ENCODE assay signal across 9 mouse cellular contexts in genomic region chr8:65617871-65618751, GRCm38 (mm10). TPM values are rescaled to one million over a fixed set of nuclear protein-coding genes. Genes with fewer than 3 reads are reported as not detected.
DNase-seq lines count a peak whose midpoint lies in the region; ATAC-seq lines count a peak whose summit lies in the region.
"Had no signal": no experiment of that assay in that cellular context is flagged by ENCODE, and none has a peak within 500 bp of the region (broad histone marks: within the 10 kb centered on the region; RNA-seq: fewer than 3 reads in every experiment).

Gene March1 (plus strand): TSS chr8:65617900.

- peak within 1 kb of the TSS; percentile 34 for H3K4me3 ChIP-seq in heart, embryonic 13.5 days
- H3K4me3 ChIP-seq in embryonic facial prominence, embryonic 14.5 days (ENCODE audit: low read depth, low read length) = 0 out of 2 replicates have a peak within 1 kb of the TSS, but pooled peaks have one; percentile 10
- H3K4me3 ChIP-seq in midbrain, embryonic 12.5 days = peak within 1 kb of the TSS; percentile 45
- no peak within 1 kb of the TSS for H3K4me3 ChIP-seq in liver, embryonic 11.5 days (ENCODE audit: low read depth, low read length)

- H3K4me1 ChIP-seq in heart, embryonic 13.5 days = no peaks in the 10 kb centered on the region
- no peaks in the 10 kb centered on the region for H3K4me1 ChIP-seq in embryonic facial prominence, embryonic 14.5 days (ENCODE audit: control insufficient read depth, insufficient read depth, low read length)
- H3K4me1 ChIP-seq in midbrain, embryonic 12.5 days = peaks cover 5% of the 10 kb centered on the region; the same call in 1 of the 2 replicates
- no peaks in the 10 kb centered on the region for H3K4me1 ChIP-seq in liver, embryonic 11.5 days (replicated peaks; ENCODE audit: control insufficient read depth, insufficient read depth, low read length)

- no peak within 1 kb of the TSS for H3K9ac ChIP-seq in heart, embryonic 13.5 days
- H3K9ac ChIP-seq in embryonic facial prominence, embryonic 14.5 days (ENCODE audit: low read depth, low read length) = no peak within 1 kb of the TSS
- H3K9ac ChIP-seq in midbrain, embryonic 12.5 days (replicated peaks) = peak within 1 kb of the TSS; percentile 55
- H3K9ac ChIP-seq in liver, embryonic 11.5 days (ENCODE audit: low read depth, low read length) = no peak within 1 kb of the TSS

- WGBS in heart, embryonic 13.5 days = 4% methylated on average over 21 of the region's 23 CpGs
- 2% methylated on average over 23 of the region's 23 CpGs for WGBS in embryonic facial prominence, embryonic 14.5 days
- under 1% methylated on average over 23 of the region's 23 CpGs for WGBS in midbrain, embryonic 12.5 days
- WGBS in liver, embryonic 11.5 days = 4% methylated on average over 23 of the region's 23 CpGs

- no peak for ATAC-seq in heart, embryonic 13.5 days (ENCODE audit: extremely low read depth, insufficient number of reproducible peaks, low FRiP score, low TSS enrichment)
- ATAC-seq in embryonic facial prominence, embryonic 14.5 days (ENCODE audit: low read depth) = peak; percentile 37; the same call in 1 of the 2 replicates
- ATAC-seq in midbrain, embryonic 12.5 days (ENCODE audit: low FRiP score, low read depth) = peak; percentile 91
- ATAC-seq in liver, embryonic 11.5 days (replicated peaks; ENCODE audit: low FRiP score) = no peak

- DNase-seq in heart, adult 18-20 months = no peak
- peak; percentile 1 for DNase-seq in embryonic facial prominence, embryonic 14.5 days (ENCODE audit: low spot score)
- peak; percentile 71 to 88 for DNase-seq in layer of hippocampus, adult 18-20 months (ENCODE audit: low spot score in 2 of 2)
- DNase-seq in telencephalon, adult 2 months (ENCODE audit: low read depth, low spot score) = peak; percentile 61
- DNase-seq in B cell, adult 2 months = no peak
- DNase-seq in liver, embryonic 11.5 days (ENCODE audit: low spot score) = no peak

- no peaks in the 10 kb centered on the region for H3K36me3 ChIP-seq in heart, embryonic 13.5 days
- H3K36me3 ChIP-seq in embryonic facial prominence, embryonic 14.5 days (ENCODE audit: control insufficient read depth, insufficient read depth, low read length) = no peaks in the 10 kb centered on the region
- H3K36me3 ChIP-seq in midbrain, embryonic 12.5 days = no peaks in the 10 kb centered on the region
- H3K36me3 ChIP-seq in liver, embryonic 11.5 days (ENCODE audit: control insufficient read depth, insufficient read depth, low read length) = no peaks in the 10 kb centered on the region

- H3K9me3 ChIP-seq in heart, embryonic 13.5 days = no peaks in the 10 kb centered on the region
- H3K9me3 ChIP-seq in embryonic facial prominence, embryonic 14.5 days (ENCODE audit: control insufficient read depth, low read length) = no peaks in the 10 kb centered on the region
- no peaks in the 10 kb centered on the region for H3K9me3 ChIP-seq in midbrain, embryonic 12.5 days
- no peaks in the 10 kb centered on the region for H3K9me3 ChIP-seq in liver, embryonic 11.5 days (ENCODE audit: control insufficient read depth, low read length)

- H3K4me2 ChIP-seq in heart, embryonic 13.5 days = peak within 1 kb of the TSS; percentile 56
- H3K4me2 ChIP-seq in embryonic facial prominence, embryonic 14.5 days (ENCODE audit: low read depth, low read length) = no peak within 1 kb of the TSS; the same call in 1 of the 2 replicates
- peak within 1 kb of the TSS; percentile 60 for H3K4me2 ChIP-seq in midbrain, embryonic 12.5 days (replicated peaks)
- no peak within 1 kb of the TSS for H3K4me2 ChIP-seq in liver, embryonic 11.5 days

- H3K27ac ChIP-seq in heart, embryonic 13.5 days (replicated peaks) = no peak within 1 kb of the TSS
- no peak within 1 kb of the TSS for H3K27ac ChIP-seq in embryonic facial prominence, embryonic 14.5 days (replicated peaks; ENCODE audit: low read depth, low read length)
- H3K27ac ChIP-seq in midbrain, embryonic 12.5 days (replicated peaks) = no peak within 1 kb of the TSS
- no peak within 1 kb of the TSS for H3K27ac ChIP-seq in liver, embryonic 11.5 days (ENCODE audit: low read depth, low read length)

- H3K27me3 ChIP-seq in heart, embryonic 13.5 days (replicated peaks) = peaks cover 26% of the 10 kb centered on the region
- H3K27me3 ChIP-seq in embryonic facial prominence, embryonic 14.5 days (replicated peaks; ENCODE audit: control insufficient read depth, insufficient read depth, low read length) = peaks cover 20% of the 10 kb centered on the region
- peaks cover 19% of the 10 kb centered on the region for H3K27me3 ChIP-seq in midbrain, embryonic 12.5 days
- peaks cover 15% of the 10 kb centered on the region for H3K27me3 ChIP-seq in liver, embryonic 11.5 days (replicated peaks; ENCODE audit: control insufficient read depth, insufficient read depth, low read length)
- H3K27me3 ChIP-seq: CH12.LX had no signal

RNA-seq across cellular contexts. Expression of gene March1, which starts in this region (rescaled TPM):
- 0.42 and 0.60 TPM in 2 replicates for polyA plus RNA-seq in heart, embryonic 13.5 days (2015; fragmentation: Nextera tagmentation; extraction: Ambion mirVana)
- total RNA-seq in heart, adult 18-20 months (2021) = 1 to 10 TPM; 1.7 to 2.8 TPM
- 0.79 and 1.1 TPM in 2 replicates for polyA plus RNA-seq in embryonic facial prominence, embryonic 14.5 days (2014; fragmentation: Nextera tagmentation; extraction: Ambion mirVana)
- total RNA-seq in layer of hippocampus, adult 18-20 months (2021) = 10 to 100 TPM; 41.8 to 41.9 TPM
- 17.9 and 20.3 TPM in 2 replicates for polyA plus RNA-seq in midbrain, embryonic 12.5 days (2016; fragmentation: Nextera tagmentation; extraction: Ambion mirVana)
- polyA plus RNA-seq in liver, embryonic 11.5 days (2014; fragmentation: Nextera tagmentation; extraction: Ambion mirVana) = 0.26 and 0.62 TPM in 2 replicates

Comparison
In these comparisons a context has a peak if more than half of its experiments do, and no peak if none do; other contexts are left out.
1. RNA of gene March1 (total RNA-seq): 41.8 to 41.9 TPM in layer of hippocampus, adult 18-20 months; 1.7 to 2.8 TPM in heart, adult 18-20 months; every median in the first group is over 10 times any median in the second.
2. ATAC-seq: peak in embryonic facial prominence, embryonic 14.5 days (single experiment) and midbrain, embryonic 12.5 days (single experiment); none in heart, embryonic 13.5 days (single experiment) and liver, embryonic 11.5 days (single experiment).
3. H3K4me2 ChIP-seq: peak in heart, embryonic 13.5 days (single experiment) and midbrain, embryonic 12.5 days (single experiment); none in embryonic facial prominence, embryonic 14.5 days (single experiment) and liver, embryonic 11.5 days (single experiment).
4. DNase-seq: peak in embryonic facial prominence, embryonic 14.5 days (single experiment), layer of hippocampus, adult 18-20 months (2 of 2) and telencephalon, adult 2 months (single experiment); none in heart, adult 18-20 months (0 of 2), B cell, adult 2 months (0 of 2) and liver, embryonic 11.5 days (single experiment).